Mouse (Mus musculus) neural tube, embryonic 15.5 days (tissue): ENCODE measurements around the gene Ubxn2a. TPM values are rescaled to one million over a fixed set of nuclear protein-coding genes. Genes with fewer than 3 reads are reported as not detected.

Experiments
- ATAC-seq: fragments of 200-750 bp; cut with Nextera tagmentation; 2 replicates; pipeline ENCODE4 v1.8.0; 2017; ENCODE audit warnings: mild to moderate bottlenecking, moderate TSS enrichment, moderate library complexity; ENCODE audit not compliant: low FRiP score
- H3K27ac ChIP-seq: fragments of 300-500 bp; sonication (generic); replicated peaks from 2 replicates; pipeline ENCODE4 v1.5.1; 2015; ENCODE audit warnings: mild to moderate bottlenecking, inconsistent platforms
- H3K27me3 ChIP-seq: fragments of 300-500 bp; sonication (generic); replicated peaks from 2 replicates; pipeline ENCODE4 v1.6.1; 2015; ENCODE audit warnings: inconsistent platforms
- H3K36me3 ChIP-seq: fragments of 300-500 bp; sonication (generic); 2 replicates; pipeline ENCODE4 v1.6.1; 2015; ENCODE audit warnings: inconsistent platforms
- H3K4me1 ChIP-seq: fragments of 300-500 bp; sonication (generic); 2 replicates; pipeline ENCODE4 v1.6.1; 2015; ENCODE audit warnings: inconsistent platforms
- H3K4me2 ChIP-seq: fragments of 300-500 bp; sonication (generic); 2 replicates; pipeline ENCODE4 v1.6.1; 2015; ENCODE audit warnings: inconsistent platforms, mild to moderate bottlenecking, moderate library complexity
- H3K4me3 ChIP-seq: fragments of 300-500 bp; sonication (generic); replicated peaks from 2 replicates; pipeline ENCODE4 v1.5.1; 2015; ENCODE audit warnings: mild to moderate bottlenecking, inconsistent platforms
- H3K9ac ChIP-seq: fragments of 300-500 bp; sonication (generic); replicated peaks from 2 replicates; pipeline ENCODE4 v1.6.1; 2015; ENCODE audit warnings: mild to moderate bottlenecking, inconsistent platforms
- H3K9me3 ChIP-seq: fragments of 300-500 bp; sonication (generic); replicated peaks from 2 replicates; pipeline ENCODE4 v1.6.1; 2016; ENCODE audit warnings: inconsistent platforms
- WGBS: fragments of 180-500 bp; shearing (Covaris S2); methylation state at CpG from one replicate; pipeline ENCODE4 v1.1.7; 2015; ENCODE audit warnings: mixed read lengths; 5-methylcytosine and 5-hydroxymethylcytosine counted together
- polyA plus RNA-seq: library from polyadenylated mRNA; unstranded; fragments of >200 nt; fragmentation: Nextera tagmentation; extraction: Ambion mirVana; gene quantifications from 2 replicates; pipeline ENCODE4 v1.2.1, GENCODE M21; 2015

Gene Ubxn2a
- polyA plus RNA-seq, 1 experiment from 2014 or later: 51.6 TPM

- no peaks in the 10 kb centered on the region for H3K9me3 ChIP-seq
- H3K4me1 ChIP-seq: peaks cover 5% of the 10 kb centered on the region; the same call in 1 of the 2 replicates
- H3K9ac ChIP-seq: no peak overlapping the region
- no peaks in the 10 kb centered on the region for H3K27me3 ChIP-seq
- 38% methylated on average over 11 of the region's 11 CpGs for WGBS
- peaks cover 9% of the 10 kb centered on the region; the same call in 1 of the 2 replicates for H3K36me3 ChIP-seq
- no peak overlapping the region for H3K4me3 ChIP-seq
- no peak overlapping the region for H3K27ac ChIP-seq
- H3K4me2 ChIP-seq: no peak overlapping the region
- peak; percentile 46 for ATAC-seq
Measured at GRCm38 (mm10) chr12:4859241-4859914, 48.1 kb downstream of the Ubxn2a start.

GRCm38 (mm10) chr12:4856834-4857233 is 50.7 kb downstream of the Ubxn2a start:
- ATAC-seq: no peak

GRCm38 (mm10) chr12:4856160-4856559 is 51.3 kb downstream of the Ubxn2a start:
- Histone ChIP-seq H3K36me3 (peaks cover 9% of the 10 kb centered on the region; the same call in 1 of the 2 replicates), H3K4me1 (no peaks in the 10 kb centered on the region), H3K27me3 (no peaks in the 10 kb centered on the region), H3K9me3 (no peaks in the 10 kb centered on the region), H3K4me2 (no peak overlapping the region), H3K4me3 (no peak overlapping the region), H3K27ac (no peak overlapping the region), H3K9ac (no peak overlapping the region)
- 98% methylated on average over 5 of the region's 5 CpGs for WGBS
- no peak for ATAC-seq

More at GRCm38 (mm10) chr12:4856834-4857233, 50.7 kb downstream of the Ubxn2a start:
- no peak overlapping the region for H3K27ac ChIP-seq
- peaks cover 9% of the 10 kb centered on the region; the same call in 1 of the 2 replicates for H3K36me3 ChIP-seq
- H3K4me1 ChIP-seq: no peaks in the 10 kb centered on the region
- 96% methylated on average over 2 of the region's 2 CpGs for WGBS
- H3K9me3 ChIP-seq: no peaks in the 10 kb centered on the region
- no peak overlapping the region for H3K9ac ChIP-seq
- H3K4me2 ChIP-seq: no peak overlapping the region
- no peak overlapping the region for H3K4me3 ChIP-seq
- no peaks in the 10 kb centered on the region for H3K27me3 ChIP-seq

GRCm38 (mm10) chr12:4843741-4844140 is 63.8 kb downstream of the Ubxn2a start:
- peak; percentile 50; the same call in 1 of the 2 replicates for ATAC-seq
- peak overlapping the region; percentile 75 for H3K4me2 ChIP-seq
- WGBS: under 1% methylated on average over 12 of the region's 12 CpGs
- H3K36me3 ChIP-seq: 0 out of 2 replicates have a peak, but pooled peaks cover 1% of the 10 kb centered on the region
- H3K4me3 ChIP-seq: peak overlapping the region; percentile 65
- H3K27ac ChIP-seq: peak overlapping the region; percentile 69
- peaks cover 10% of the 10 kb centered on the region; the same call in 1 of the 2 replicates for H3K27me3 ChIP-seq
- H3K9me3 ChIP-seq: no peaks in the 10 kb centered on the region
- peak overlapping the region; percentile 59 for H3K9ac ChIP-seq
- H3K4me1 ChIP-seq: peaks cover 29% of the 10 kb centered on the region

GRCm38 (mm10) chr12:4842890-4843597 is 64.5 kb downstream of the Ubxn2a start, which contains the start of gene Wdcp:
Gene Wdcp (plus strand): TSS chr12:4843303.
- H3K27ac ChIP-seq: peak within 1 kb of the TSS; percentile 69
- H3K4me2 ChIP-seq: peak within 1 kb of the TSS; percentile 90
- peak; percentile 91 for ATAC-seq
- WGBS: under 1% methylated on average over 30 of the region's 30 CpGs
- H3K9me3 ChIP-seq: no peaks in the 10 kb centered on the region
- peak within 1 kb of the TSS; percentile 65 for H3K4me3 ChIP-seq
- H3K36me3 ChIP-seq: no peaks in the 10 kb centered on the region
- H3K27me3 ChIP-seq: peaks cover 10% of the 10 kb centered on the region; the same call in 1 of the 2 replicates
- peak within 1 kb of the TSS; percentile 59 for H3K9ac ChIP-seq
- H3K4me1 ChIP-seq: peaks cover 29% of the 10 kb centered on the region

- 93% methylated on average over 8 of the region's 8 CpGs for WGBS
- Histone ChIP-seq H3K4me1 (peaks cover 29% of the 10 kb centered on the region), H3K9ac (no peak overlapping the region), H3K4me2 (no peak overlapping the region; the same call in 1 of the 2 replicates), H3K4me3 (no peak overlapping the region), H3K36me3 (no peaks in the 10 kb centered on the region), H3K9me3 (no peaks in the 10 kb centered on the region), H3K27ac (no peak overlapping the region), H3K27me3 (peaks cover 10% of the 10 kb centered on the region; the same call in 1 of the 2 replicates)
- no peak for ATAC-seq
Measured at GRCm38 (mm10) chr12:4842456-4842855, 65.0 kb downstream of the Ubxn2a start.

- ATAC-seq: peak; percentile 56
- Histone ChIP-seq H3K9me3 (no peaks in the 10 kb centered on the region), H3K27me3 (peaks cover 10% of the 10 kb centered on the region; the same call in 1 of the 2 replicates), H3K4me1 (peaks cover 29% of the 10 kb centered on the region), H3K27ac (no peak within 1 kb of the TSS; the same call in 1 of the 2 replicates), H3K36me3 (no peaks in the 10 kb centered on the region), H3K4me3 (peak within 1 kb of the TSS; percentile 67), H3K9ac (peak within 1 kb of the TSS; percentile 76), H3K4me2 (peak within 1 kb of the TSS; percentile 90)
- WGBS: under 1% methylated on average over 30 of the region's 37 CpGs
Measured at GRCm38 (mm10) chr12:4841392-4841887, 66.1 kb downstream of the Ubxn2a start, which contains the start of gene Fkbp1b. Gene Fkbp1b (minus strand): TSS chr12:4841591.

GRCm38 (mm10) chr12:4840741-4841140 is 66.8 kb downstream of the Ubxn2a start:
- H3K27ac ChIP-seq: no peak overlapping the region
- H3K4me3 ChIP-seq: peak overlapping the region; percentile 67
- no peaks in the 10 kb centered on the region for H3K36me3 ChIP-seq
- peaks cover 29% of the 10 kb centered on the region for H3K4me1 ChIP-seq
- H3K4me2 ChIP-seq: peak overlapping the region; percentile 90
- no peaks in the 10 kb centered on the region for H3K9me3 ChIP-seq
- H3K9ac ChIP-seq: peak overlapping the region; percentile 76
- peaks cover 10% of the 10 kb centered on the region; the same call in 1 of the 2 replicates for H3K27me3 ChIP-seq
- 3% methylated on average over 11 of the region's 11 CpGs for WGBS
- ATAC-seq: peak; percentile 1; the same call in 1 of the 2 replicates

- Histone ChIP-seq H3K9me3 (no peaks in the 10 kb centered on the region), H3K4me3 (peak overlapping the region; percentile 67; the same call in 1 of the 2 replicates), H3K27me3 (peaks cover 10% of the 10 kb centered on the region; the same call in 1 of the 2 replicates), H3K4me1 (peaks cover 29% of the 10 kb centered on the region), H3K27ac (no peak overlapping the region), H3K36me3 (no peaks in the 10 kb centered on the region), H3K9ac (no peak overlapping the region), H3K4me2 (peak overlapping the region; percentile 90)
- WGBS: 61% methylated on average over 6 of the region's 6 CpGs
- ATAC-seq: no peak
Measured at GRCm38 (mm10) chr12:4840010-4840409, 67.5 kb downstream of the Ubxn2a start.

GRCm38 (mm10) chr12:4836959-4837358 is 70.5 kb downstream of the Ubxn2a start:
- H3K36me3 ChIP-seq: peaks cover 13% of the 10 kb centered on the region
- peaks cover 16% of the 10 kb centered on the region for H3K4me1 ChIP-seq
- no peak for ATAC-seq
- H3K4me2 ChIP-seq: no peak overlapping the region
- WGBS: 37% methylated on average over 4 of the region's 4 CpGs
- no peak overlapping the region for H3K9ac ChIP-seq
- H3K27me3 ChIP-seq: peaks cover 10% of the 10 kb centered on the region; the same call in 1 of the 2 replicates
- H3K9me3 ChIP-seq: no peaks in the 10 kb centered on the region
- H3K27ac ChIP-seq: no peak overlapping the region
- H3K4me3 ChIP-seq: no peak overlapping the region
